Mouse (Mus musculus): ENCODE data around the gene Vma21.

Gene Vma21

DNA sequence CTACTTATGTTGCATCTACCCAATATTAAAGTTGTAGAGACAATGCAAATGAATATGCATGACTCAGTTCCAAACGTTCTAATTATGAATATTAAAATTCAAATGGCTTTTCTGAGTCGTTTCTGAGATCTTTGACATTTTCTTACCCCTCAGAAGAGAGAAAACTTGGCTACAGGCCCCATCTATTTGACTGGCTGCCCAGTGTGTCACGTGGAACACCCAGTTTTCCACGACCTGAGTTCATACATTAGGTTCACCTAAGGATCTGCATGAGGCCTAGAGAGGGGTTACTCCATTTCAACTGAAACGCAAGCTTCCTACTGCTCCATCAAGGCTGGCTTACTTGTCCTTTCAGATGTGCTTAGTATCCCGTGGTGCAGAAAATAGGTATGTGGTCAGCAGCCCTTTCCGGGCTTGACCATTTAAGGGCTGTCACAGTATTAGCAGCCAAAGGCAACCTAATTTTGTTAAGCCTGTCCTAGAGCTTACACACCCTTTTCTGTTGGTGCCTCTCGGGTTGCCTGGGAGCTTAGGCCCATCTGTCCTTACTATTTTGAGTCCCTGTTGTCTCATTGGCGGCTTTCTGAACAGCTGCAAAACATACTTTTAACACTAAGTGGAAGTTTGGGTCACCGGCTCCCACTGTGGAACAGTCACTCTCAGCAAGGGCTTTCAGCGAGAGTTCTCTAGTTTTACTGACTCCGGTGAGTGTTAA lies at the start of gene Vma21:
TSS of gene Vma21 (plus strand) at position 294 of the 715 bp plus-strand sequence.
- DNase-seq (ENCODE audit: low read depth in 1 of 2, low spot score in 2 of 2): peak in 1 of 2 experiments; percentile 0

GRCm38 (mm10) chrX:71767909-71768308 lies 47.8 kb upstream of the Vma21 start:
- no peak for DNase-seq (ENCODE audit: low read depth in 1 of 2, low spot score in 2 of 2)

DNA sequence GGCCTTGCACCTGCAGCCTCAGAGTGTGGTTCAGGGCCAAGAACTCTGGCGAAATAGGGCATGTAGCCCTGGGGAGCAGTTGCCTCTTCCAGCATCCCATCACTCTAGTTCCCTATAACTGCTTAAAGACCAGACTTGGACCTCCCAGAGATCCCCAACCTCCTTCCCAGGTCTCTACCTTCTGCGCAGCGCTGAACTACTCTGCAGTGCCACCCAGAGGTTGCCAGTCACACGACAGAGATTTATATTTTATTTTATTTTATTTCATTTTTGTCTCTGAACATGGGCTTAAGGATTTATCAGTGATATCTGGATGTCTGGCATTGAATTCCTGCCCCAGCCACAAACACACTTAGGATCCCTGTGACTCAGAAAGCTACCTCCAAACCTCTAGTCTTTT lies 24.6 kb upstream of the Vma21 start:
- no peak for DNase-seq (ENCODE audit: low read depth in 1 of 2, low spot score in 2 of 2)

DNA sequence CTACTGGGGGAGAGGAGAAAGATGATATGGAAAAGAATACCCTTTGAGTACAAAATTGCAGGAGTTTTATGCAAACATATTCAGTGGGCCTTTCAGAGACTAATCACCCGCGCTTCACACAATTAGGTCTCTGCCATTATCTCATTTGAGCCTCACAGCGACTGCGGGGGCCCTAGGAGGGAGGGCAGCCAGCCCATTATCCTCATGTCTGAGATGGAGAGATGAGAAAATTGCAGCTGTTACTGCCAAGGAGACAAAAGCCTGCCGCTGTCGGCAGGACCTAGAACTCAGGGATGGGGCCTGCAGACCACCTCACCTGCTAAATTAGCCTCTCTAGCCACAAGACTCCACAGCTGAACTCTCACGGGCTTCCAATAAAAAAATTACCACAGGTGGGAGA lies 18.0 kb upstream of the Vma21 start:
- DNase-seq (ENCODE audit: low read depth in 1 of 2, low spot score in 2 of 2): no peak

DNA sequence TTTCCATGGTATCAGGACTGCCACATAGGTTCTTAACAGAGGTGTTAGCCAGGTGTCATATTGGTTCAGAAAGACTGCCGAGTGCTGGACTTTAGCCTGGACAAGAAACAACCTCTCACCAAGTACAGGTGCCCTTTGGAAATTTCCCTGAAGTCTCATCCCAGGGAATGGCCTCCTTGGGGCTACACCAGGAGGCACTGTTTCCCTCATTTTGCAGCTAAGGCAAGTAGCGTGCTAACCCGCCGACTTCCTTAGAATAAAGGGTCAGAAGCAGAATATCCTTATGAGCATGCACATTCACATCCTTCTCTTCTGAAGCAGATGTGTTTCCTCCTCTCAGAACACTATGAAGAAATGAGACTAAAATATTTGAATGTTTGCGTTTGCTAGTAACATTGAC lies 16.8 kb upstream of the Vma21 start:
- DNase-seq (ENCODE audit: low read depth in 1 of 2, low spot score in 2 of 2): no peak

DNA sequence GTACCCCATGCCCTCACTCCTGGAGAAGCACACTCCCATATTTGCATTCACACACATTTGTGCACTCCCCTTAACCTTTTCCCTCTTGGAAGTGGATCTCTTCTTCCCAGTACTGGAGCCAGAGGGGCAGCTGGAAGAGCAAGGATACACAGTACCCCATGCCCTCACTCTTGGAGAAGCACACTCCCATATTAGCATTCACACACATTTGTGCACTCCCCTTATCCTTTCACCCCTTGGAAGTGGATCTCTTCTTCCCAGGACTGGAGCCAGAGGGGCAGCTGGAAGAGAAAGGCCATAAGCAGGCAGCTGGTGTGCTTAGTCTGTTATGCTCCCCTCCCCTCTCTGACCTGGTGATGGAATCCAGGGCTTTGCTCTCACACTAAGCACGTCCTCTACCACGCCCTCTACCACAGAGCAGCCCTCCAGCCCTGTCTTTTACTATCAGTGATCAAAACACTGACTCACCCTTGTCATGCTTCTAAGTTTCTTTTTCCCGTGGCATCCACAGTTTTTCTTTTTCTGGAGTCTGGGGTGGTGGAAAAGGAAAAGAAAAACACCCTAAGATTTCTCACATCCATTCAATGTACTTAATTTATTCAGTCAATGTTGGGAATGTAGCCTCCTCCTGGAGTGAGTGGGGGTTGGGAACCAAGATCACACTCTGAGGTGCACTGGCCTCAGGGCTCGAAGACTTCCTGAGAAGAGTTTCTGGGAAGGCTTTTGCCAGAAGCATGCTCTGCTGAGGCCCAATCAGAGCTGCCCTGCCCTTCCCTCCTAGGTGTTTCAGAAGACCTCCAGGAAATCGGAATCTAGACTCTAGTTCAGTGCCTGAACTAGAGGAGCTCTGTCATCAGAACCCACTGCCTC lies 3.5 kb upstream of the Vma21 start:
- no peak for DNase-seq (ENCODE audit: low read depth in 1 of 2, low spot score in 2 of 2)

DNA sequence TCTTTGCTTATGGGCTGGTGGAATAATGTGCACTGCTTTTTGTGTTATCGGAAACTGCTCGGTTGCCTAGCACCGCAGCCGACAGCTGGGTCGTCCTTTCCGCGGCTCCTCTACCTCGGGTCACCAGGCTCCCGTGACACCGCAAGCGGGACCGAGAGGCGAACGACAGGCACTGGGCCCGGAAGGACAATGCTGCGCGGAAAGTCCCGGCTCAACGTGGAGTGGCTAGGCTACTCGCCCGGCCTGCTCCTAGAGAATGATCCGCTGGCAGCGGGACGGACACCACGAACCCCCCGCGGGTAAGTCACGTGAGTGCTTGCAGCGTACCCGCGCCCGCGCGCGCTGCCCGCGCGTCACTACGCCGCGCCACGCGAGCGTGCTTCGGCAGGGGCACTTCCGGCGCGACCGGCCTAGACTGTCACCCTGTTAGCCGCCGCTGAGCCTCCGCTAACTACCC lies 705 bp downstream of the Vma21 start:
- peak; percentile 49 to 72 for DNase-seq (ENCODE audit: low read depth in 1 of 2, low spot score in 2 of 2)

GRCm38 (mm10) chrX:71816931-71817361 lies 1.2 kb downstream of the Vma21 start:
- peak; percentile 0 to 1 for DNase-seq (ENCODE audit: low read depth in 1 of 2, low spot score in 2 of 2)

DNA sequence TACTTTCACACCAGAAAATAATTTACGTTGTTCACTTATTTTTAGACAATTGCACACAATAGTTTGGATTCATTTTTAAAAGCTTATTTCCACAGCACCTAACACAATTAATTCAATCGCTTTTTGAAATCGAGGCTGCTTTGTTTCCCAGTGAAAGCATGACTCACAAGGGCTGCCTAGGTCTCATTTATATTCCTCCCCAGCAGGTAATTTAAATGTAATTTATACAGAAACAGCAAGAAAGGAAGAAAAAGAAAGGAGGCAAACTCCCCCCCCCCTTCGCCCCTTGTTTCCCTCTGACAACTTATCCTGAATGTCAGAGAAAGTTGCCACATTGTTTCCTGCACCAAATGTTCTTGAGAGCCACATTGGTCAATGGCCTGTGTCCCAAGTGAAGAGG lies 23.2 kb downstream of the Vma21 start:
- DNase-seq (ENCODE audit: low read depth in 1 of 2, low spot score in 2 of 2): no peak

DNA sequence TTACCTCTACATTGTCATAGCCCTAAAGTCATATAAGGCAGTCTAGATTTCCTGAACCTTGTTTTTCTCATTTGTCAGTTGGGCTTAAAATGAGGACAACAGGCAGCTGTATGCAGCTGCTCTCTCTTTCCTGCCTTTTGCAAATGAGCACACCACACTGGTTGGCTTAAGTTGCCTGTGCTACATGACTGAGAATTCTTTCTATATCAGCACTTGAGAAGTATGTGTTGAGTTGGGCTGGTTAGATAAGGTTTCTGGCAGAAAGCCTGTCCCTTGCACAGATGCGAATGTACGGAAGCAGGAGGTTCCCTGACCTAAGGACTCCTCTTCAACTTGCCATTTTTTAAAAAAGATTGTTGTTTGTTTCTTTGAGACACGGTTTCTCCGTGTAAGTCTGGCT lies 31.0 kb downstream of the Vma21 start:
- no peak for DNase-seq (ENCODE audit: low read depth in 1 of 2, low spot score in 2 of 2)

DNA sequence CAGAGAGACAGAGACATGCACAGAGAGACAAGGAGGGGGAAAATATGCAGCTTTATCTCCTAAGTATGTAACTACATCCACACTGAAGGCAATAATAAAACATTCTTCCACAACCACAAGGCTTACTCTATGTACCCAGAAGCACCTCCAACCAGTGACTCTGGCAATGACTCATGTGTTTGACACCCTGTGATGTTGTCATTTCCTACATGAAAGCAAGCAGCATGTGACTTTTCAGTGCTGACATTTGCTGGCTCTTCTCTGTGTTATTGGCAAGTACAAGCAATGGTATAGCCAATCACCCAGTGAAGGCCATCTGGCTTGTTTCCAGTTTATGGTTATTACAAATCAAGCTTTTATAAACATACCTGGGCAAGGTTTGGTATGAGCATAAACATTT lies 38.1 kb downstream of the Vma21 start:
- DNase-seq (ENCODE audit: low read depth in 1 of 2, low spot score in 2 of 2): no peak

Data from monocyte, adult 2 months (primary cell).